Mouse (Mus musculus): ENCODE measurements around the gene Kcna6. TPM values are rescaled to one million over a fixed set of nuclear protein-coding genes. Genes with fewer than 3 reads are reported as not detected.

Gene Kcna6
- polyA plus RNA-seq, 1 experiment from 2014 or later = 6.3 TPM

Other genes starting within 250 kb of the Kcna6 start
- gene Kcna5, start 205.3 kb downstream of the Kcna6 start, polyA plus RNA-seq (2016; fragmentation: Nextera tagmentation; extraction: Ambion mirVana) = 1.6 and 2.0 TPM in 2 replicates
- 0.74 and 1.5 TPM in 2 replicates for gene Kcna1, start 94.3 kb downstream of the Kcna6 start, polyA plus RNA-seq (2016; fragmentation: Nextera tagmentation; extraction: Ambion mirVana)
- 167 and 175 TPM in 2 replicates for gene Ndufa9, start 108.5 kb upstream of the Kcna6 start, polyA plus RNA-seq (2016; fragmentation: Nextera tagmentation; extraction: Ambion mirVana)
- 0.06 TPM in 1 of 2 replicates, not detected in the other for gene Akap3, start 112.4 kb upstream of the Kcna6 start, polyA plus RNA-seq (2016; fragmentation: Nextera tagmentation; extraction: Ambion mirVana)
- 0.15 TPM in 1 of 2 replicates, not detected in the other for gene Dyrk4, start 181.2 kb upstream of the Kcna6 start, polyA plus RNA-seq (2016; fragmentation: Nextera tagmentation; extraction: Ambion mirVana)
- 73.2 and 84.4 TPM in 2 replicates for gene Rad51ap1, start 198.9 kb upstream of the Kcna6 start, polyA plus RNA-seq (2016; fragmentation: Nextera tagmentation; extraction: Ambion mirVana)
- gene D6Wsu163e, start 199.3 kb upstream of the Kcna6 start, polyA plus RNA-seq (2016; fragmentation: Nextera tagmentation; extraction: Ambion mirVana) = 22.0 and 22.1 TPM in 2 replicates